Mouse (Mus musculus): ENCODE results near the gene Kif4.

The Kif4 gene

GRCm38 (mm10) chrX:100730266-100730665, 104.7 kb downstream of the Kif4 start:
- peak; percentile 0 for DNase-seq (ENCODE audit: low spot score)

DNA sequence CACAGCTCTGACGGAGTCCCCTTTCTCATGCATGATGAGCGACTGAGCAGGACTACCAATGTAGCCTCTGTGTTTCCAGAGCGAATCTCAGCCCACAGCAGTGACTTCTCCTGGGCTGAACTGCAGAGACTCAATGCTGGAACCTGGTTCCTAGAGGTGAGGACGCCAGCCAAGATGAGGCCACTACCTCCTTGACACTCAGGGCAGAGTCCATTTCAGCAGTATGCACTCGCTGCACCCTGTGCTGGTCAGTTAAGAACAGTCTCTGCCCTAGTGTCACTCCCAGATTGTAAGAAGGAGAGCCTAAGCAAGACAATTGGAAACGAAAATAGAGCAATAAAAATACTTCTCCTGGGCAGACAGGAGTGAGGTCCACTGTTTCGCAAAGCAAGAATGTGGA, 108.8 kb downstream of the Kif4 start:
- no peak for DNase-seq (ENCODE audit: low spot score)

DNA sequence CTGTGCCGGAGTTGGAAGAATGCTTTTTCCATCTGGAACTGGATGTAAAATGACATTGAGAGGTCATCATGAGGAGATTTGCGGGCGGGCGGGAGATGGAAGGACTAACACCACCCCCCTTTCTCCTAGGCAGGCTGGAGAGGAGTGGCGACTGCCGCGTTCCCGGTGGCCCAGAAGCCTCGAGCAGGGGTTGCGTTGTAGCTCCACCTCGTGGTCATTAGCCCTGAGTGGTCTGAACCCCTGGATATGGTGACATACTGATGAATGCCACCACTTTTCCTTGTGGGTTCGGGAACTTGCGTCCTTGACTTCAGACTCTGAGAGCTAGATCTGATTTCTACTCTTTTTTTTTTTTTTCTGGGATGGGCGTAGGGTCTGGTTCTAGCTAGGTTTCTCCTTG, 113.4 kb downstream of the Kif4 start:
- peak; percentile 75 for DNase-seq (ENCODE audit: low spot score)

GRCm38 (mm10) chrX:100739443-100739842, 113.9 kb downstream of the Kif4 start:
- peak; percentile 25 for DNase-seq (ENCODE audit: low spot score)

DNA sequence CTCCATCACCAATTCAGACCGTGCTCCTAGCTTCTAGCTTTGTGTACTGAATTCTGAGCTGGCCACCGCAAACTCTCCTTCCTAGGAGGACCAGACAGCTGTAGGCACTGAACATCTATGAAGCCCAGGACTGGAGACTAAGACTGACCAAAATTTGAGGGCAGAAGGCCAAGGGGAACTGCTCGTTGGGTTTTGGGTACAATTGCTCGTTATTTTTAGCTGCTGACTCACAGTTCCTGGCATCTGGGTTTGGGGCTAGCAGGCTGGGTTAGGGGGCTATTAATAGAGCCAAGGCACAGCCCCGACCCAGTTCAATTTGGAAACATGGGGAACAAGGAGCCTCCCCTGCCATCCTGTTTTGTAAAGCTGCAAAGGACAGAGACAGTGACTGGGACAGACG, 115.2 kb downstream of the Kif4 start:
- DNase-seq (ENCODE audit: low spot score): no peak

GRCm38 (mm10) chrX:100741940-100742339, 116.4 kb downstream of the Kif4 start:
- DNase-seq (ENCODE audit: low spot score): peak; percentile 65

GRCm38 (mm10) chrX:100765855-100766254, 140.3 kb downstream of the Kif4 start:
- DNase-seq (ENCODE audit: low spot score): no peak

GRCm38 (mm10) chrX:100767181-100767884, 141.8 kb downstream of the Kif4 start, which contains the start of gene Dlg3:
Gene Dlg3, plus strand, starts transcription at chrX:100767722.
- peak; percentile 73 for DNase-seq (ENCODE audit: low spot score)

DNA sequence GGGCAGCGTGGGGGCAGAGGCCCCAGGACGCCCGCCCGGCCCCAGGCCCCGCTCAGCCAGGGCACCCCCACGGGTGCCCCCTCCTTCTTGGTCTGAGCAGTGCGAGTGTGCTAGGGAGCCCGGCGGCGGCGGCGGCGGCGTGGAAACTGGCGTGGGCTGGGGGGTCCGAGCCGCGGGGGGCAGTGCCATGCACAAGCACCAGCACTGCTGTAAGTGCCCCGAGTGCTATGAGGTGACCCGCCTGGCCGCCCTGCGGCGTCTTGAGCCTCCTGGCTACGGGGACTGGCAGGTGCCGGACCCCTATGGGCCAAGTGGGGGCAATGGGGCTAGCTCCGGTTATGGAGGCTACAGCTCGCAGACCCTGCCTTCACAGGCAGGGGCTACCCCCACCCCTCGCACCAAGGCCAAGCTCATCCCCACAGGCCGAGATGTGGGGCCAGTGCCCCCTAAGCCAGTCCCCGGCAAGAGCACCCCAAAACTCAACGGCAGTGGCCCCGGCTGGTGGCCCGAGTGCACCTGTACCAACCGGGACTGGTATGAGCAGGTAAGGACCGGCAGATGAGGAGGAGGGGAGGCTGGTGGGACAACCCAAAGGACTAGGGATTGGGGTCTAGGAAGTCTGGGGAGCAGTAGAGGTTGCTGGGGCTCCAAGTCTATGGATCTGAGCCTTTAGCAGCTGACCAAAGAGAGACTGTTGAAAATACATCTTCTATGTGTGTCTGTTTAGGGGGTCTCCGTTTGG, 142.5 kb downstream of the Kif4 start:
- no peak for DNase-seq (ENCODE audit: low spot score)

DNA sequence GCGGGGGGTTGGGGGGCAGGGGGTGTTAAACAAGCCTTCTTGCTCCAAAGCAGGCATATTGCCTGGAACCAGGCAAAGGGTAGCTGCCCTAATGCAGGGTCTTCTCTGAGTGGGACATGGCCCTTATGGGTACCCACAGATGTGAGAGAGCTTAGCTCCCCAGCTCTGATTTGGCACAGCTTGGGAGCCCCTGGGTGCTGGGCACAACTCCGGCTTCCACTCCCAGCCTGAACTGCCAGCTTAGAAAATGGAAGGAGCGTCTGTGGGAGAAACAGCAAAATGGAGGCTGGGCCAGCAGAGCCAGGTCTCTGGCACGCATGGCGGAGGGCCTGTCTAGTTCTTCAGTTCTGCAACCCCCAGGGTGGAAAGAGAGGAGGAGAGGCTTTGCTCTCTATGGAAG, 143.7 kb downstream of the Kif4 start:
- DNase-seq (ENCODE audit: low spot score): no peak

DNA sequence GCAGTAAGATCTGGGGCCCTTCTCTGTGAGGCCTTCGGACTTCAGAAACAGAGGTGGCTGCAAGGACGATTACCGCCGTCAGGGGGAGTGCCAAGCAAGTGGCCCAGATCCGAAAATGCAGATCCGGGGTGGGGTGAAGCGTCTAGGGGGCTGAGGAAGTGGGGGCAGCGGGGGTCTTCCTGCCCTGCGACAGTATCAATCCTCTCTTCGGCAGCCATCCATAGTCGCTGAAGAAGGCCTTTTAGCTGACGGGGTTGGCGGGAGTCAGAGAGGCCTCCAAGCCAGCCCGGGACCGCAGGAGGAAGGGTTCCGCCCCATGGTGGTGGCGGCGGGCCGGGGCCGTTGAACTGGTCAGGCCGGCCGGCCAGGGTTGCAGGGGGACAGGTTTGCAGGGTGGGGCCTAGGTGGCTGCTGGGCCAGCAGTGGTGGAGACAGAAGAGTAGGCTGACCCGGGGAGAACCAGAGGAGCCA, 148.8 kb downstream of the Kif4 start:
- DNase-seq (ENCODE audit: low spot score): peak; percentile 75

- DNase-seq (ENCODE audit: low spot score): no peak
These were observed 149.9 kb downstream of the Kif4 start for GRCm38 (mm10) chrX:100775405-100775804.

GRCm38 (mm10) chrX:100776494-100776893, 151.0 kb downstream of the Kif4 start:
- peak; percentile 80 for DNase-seq (ENCODE audit: low spot score)

All from embryo, embryonic 10.5 days (tissue).